In the genomic region with DNA sequence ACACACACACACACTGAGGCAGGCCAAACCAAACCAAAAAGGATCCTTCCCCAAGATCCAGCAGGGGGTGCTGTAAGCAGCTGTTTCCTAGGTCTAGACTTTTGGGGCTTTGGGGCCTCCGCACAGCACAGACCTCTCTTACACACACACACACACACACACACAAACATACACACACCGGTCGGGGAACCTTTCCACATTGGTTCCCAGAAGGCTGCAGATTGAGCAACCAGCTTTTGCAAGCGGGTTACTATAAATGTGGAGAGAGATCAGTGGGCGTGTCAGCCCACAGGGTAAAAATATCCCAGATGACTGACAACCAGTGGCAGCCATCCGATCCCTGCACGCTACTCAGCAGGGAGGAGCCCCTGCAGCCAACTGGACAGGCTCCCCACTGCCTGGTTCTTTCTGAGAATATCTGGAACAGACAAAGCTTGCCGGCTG, we compare ENCODE assay signal across 9 mouse cellular contexts.
A peak's percentile ranks its signal among the peaks of the same experiment; 100 is the strongest.
DNase-seq lines count a peak whose midpoint lies in the region; ATAC-seq lines count a peak whose summit lies in the region.
"Had no signal": no experiment of that assay in that cellular context is flagged by ENCODE, and none has a peak within 500 bp of the region (broad histone marks: within the 10 kb centered on the region; RNA-seq: fewer than 3 reads in every experiment).

No protein-coding gene starts in this region.

- no peaks in the 10 kb centered on the region for H3K36me3 ChIP-seq in intestine, embryonic 15.5 days
- H3K36me3 ChIP-seq in midbrain, embryonic 12.5 days = no peaks in the 10 kb centered on the region

- DNase-seq in urinary bladder, postnatal 25 days (ENCODE audit: low spot score) = peak; percentile 31
- no peak for DNase-seq in urinary bladder, adult 2 months (ENCODE audit: low spot score)
- peak; percentile 81 to 82 for DNase-seq in cerebellum, postnatal 25 days
- DNase-seq in gastrocnemius, postnatal 10 days = peak; percentile 68
- peak; percentile 60 to 80 for DNase-seq in left cerebral cortex, postnatal 25 days (ENCODE audit: low spot score in 2 of 2)
- DNase-seq in telencephalon, adult 2 months (ENCODE audit: low read depth, low spot score) = peak; percentile 51

- intact Hi-C loops in left cerebral cortex, postnatal 25 days (cut with DNase I) = loop anchor here (1.0 kb wide), 1 partner anchor 95 kb away; no protein-coding TSS in a partner anchor

- H3K9me3 ChIP-seq in intestine, embryonic 15.5 days = no peaks in the 10 kb centered on the region
- no peaks in the 10 kb centered on the region for H3K9me3 ChIP-seq in midbrain, embryonic 12.5 days

- no peak overlapping the region for H3K4me3 ChIP-seq in intestine, embryonic 15.5 days (replicated peaks)
- no peak overlapping the region for H3K4me3 ChIP-seq in midbrain, embryonic 12.5 days
- H3K4me3 ChIP-seq: erythroblast, embryonic 14.5 days had no signal

- WGBS in intestine, embryonic 15.5 days = 18% methylated on average over 8 of the region's 8 CpGs
- 25% methylated on average over 8 of the region's 8 CpGs for WGBS in midbrain, embryonic 12.5 days

- H3K9ac ChIP-seq in intestine, embryonic 15.5 days = no peak overlapping the region
- H3K9ac ChIP-seq in midbrain, embryonic 12.5 days (replicated peaks) = 0 out of 2 replicates have a peak overlapping the region, but pooled peaks have one; percentile 6

- H3K27ac ChIP-seq in intestine, embryonic 15.5 days = no peak overlapping the region
- no peak overlapping the region; the same call in 1 of the 2 replicates for H3K27ac ChIP-seq in midbrain, embryonic 12.5 days (replicated peaks)

- H3K4me1 ChIP-seq in intestine, embryonic 15.5 days (replicated peaks) = peaks cover 4% of the 10 kb centered on the region
- H3K4me1 ChIP-seq in midbrain, embryonic 12.5 days = peaks cover 18% of the 10 kb centered on the region

- 0 out of 2 replicates have a peak, but pooled peaks cover 4% of the 10 kb centered on the region for H3K27me3 ChIP-seq in intestine, embryonic 15.5 days (replicated peaks)
- H3K27me3 ChIP-seq in midbrain, embryonic 12.5 days = peaks cover 9% of the 10 kb centered on the region; the same call in 1 of the 2 replicates

- no peak overlapping the region; the same call in 1 of the 2 replicates for H3K4me2 ChIP-seq in intestine, embryonic 15.5 days (replicated peaks)
- H3K4me2 ChIP-seq in midbrain, embryonic 12.5 days (replicated peaks) = no peak overlapping the region

- peak; percentile 60 for ATAC-seq in intestine, embryonic 15.5 days
- no peak for ATAC-seq in midbrain, embryonic 12.5 days (ENCODE audit: low FRiP score, low read depth)
